Mouse (Mus musculus) retina, adult 2 months (tissue): ENCODE data around the gene Hes6.

Source experiments
- DNase-seq: peaks from one replicate; pipeline ENCODE4 v3.0.0-alpha.2; 2012; ENCODE audit warnings: low read depth, low spot score

Hes6 gene

GRCm38 (mm10) chr1:91441855-91442254 is 28.0 kb upstream of the Hes6 start:
- no peak for DNase-seq

DNA sequence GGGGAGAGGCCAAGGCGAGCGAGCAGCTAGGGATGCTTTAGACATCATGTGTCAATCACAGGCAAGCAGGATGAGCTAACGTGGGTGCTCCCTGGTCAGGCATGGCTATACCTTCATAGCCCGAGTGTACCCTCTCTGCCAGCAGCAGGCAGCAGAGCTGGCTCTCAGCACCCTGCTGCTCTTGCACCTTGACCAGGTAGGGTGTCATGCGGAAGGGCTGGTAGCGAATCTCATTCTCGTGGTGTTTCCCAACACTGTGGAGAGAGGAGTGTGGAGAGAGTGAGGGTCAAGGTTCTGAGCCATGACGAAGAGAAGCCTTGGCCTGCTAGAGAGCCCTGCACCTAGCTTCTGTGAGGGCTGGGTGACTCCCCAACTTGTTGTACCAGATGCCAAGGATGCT is 25.9 kb upstream of the Hes6 start:
- DNase-seq = no peak

GRCm38 (mm10) chr1:91437573-91437972 is 23.7 kb upstream of the Hes6 start:
- DNase-seq = no peak

DNA sequence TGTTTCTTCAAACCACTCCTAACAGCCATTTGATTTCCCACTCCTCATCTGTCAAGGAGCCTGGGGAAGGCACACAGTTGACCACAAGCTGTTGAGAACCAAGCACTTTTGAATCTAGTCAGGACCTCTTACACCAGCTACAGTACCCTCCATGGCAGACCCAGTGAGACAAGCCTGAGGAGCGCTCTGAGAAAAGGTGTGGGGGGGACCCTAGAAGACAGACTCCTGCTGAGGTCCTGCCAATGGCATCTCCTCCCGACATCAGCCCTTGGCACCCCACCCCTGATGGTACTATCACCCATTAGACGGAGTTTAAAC is 23.2 kb upstream of the Hes6 start:
- no peak for DNase-seq

- no peak for DNase-seq
Measured at GRCm38 (mm10) chr1:91436380-91437082, 22.7 kb upstream of the Hes6 start.

GRCm38 (mm10) chr1:91435606-91436130 is 21.8 kb upstream of the Hes6 start:
- DNase-seq = no peak

- no peak for DNase-seq
Measured at GRCm38 (mm10) chr1:91434905-91435304, 21.1 kb upstream of the Hes6 start.

DNA sequence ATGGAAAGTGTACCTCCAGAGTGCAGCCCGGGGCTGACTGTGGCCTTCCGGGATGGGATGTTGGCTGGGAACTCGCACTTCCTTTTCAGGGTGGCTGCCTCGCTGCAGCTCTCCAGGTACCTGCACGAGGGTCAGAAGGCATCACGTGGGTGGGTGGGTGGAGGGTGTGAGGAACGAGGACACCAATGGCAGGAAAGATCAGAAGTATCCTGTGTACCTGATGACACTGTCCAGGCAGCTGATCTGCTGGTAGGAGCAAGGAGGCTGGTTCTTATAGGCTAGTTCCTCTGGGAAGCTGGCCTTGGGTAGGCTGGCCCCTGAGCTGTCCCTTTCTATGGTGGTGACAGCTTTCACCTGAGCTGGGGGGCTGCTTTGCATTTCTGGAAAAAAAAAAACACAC is 16.9 kb upstream of the Hes6 start:
- no peak for DNase-seq

- no peak for DNase-seq
Measured at GRCm38 (mm10) chr1:91429212-91429611, 15.4 kb upstream of the Hes6 start.

- no peak for DNase-seq
Measured at GRCm38 (mm10) chr1:91428614-91429013, 14.8 kb upstream of the Hes6 start.

GRCm38 (mm10) chr1:91426397-91426796 is 12.6 kb upstream of the Hes6 start:
- DNase-seq = no peak

DNA sequence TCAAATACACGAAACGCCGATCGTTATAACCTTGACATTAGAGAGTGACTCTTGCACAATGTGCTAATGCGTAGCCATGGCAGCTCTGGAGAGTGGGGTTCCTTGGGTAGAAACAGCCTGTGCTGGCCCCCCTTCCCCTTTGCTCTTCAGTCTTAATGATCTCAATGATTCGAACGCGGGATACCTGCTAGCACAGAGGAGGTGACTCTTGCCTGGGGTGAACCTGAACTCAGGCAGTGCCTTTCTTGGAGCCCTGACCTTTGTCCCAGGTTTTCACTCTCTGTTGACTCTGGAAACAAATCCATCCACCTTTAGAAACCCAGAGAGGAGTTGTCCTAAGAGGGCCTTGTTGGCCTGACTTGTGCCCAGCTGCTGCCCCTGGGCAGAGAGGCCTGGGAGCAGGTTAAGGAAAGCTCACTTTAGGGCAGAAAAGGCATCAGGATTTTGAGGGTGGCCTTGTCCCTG is 6.8 kb upstream of the Hes6 start:
- no peak for DNase-seq

GRCm38 (mm10) chr1:91419862-91420600 is 6.2 kb upstream of the Hes6 start:
- DNase-seq = no peak

DNA sequence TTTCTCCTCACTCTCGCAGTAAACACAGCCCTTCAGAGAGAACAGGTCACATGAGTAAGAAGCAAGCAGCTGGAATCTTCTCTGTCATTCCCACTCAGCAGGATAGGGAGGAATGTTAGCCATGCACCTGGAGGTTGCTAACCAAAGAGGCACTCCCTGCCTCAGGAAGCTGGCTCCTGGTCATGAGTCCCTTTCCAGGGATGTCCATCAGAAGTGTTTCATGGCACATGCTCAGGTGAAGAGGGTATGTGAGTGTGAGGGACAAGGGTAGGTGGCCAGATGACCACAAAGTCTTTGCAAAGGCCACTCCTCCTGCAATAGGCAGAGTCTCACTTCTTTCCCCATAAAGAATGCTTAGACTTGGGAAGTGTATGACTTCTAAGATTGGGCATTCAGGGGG is 4.2 kb upstream of the Hes6 start:
- DNase-seq = no peak

- DNase-seq = no peak
Measured at GRCm38 (mm10) chr1:91415311-91415710, 1.5 kb upstream of the Hes6 start.

DNA sequence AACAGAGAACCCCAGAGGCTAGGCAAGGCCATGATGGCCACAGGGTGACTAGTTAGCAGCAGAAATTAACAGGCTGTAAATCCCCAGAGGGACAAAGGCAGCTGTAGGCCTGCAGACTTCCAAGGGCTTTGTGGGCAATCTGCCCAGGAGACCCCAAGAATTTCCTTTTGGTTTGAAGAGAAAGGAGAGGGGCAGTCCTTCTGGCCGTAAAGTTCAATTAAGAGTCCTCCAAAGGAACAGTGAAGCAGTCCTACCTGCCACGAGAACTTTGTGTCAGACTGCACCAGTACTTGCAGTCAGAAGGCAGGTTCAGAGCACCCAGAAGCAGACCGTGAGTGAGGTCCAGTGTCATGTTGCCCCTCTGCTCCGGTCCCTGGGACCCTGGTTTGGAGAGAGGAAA is 1.1 kb upstream of the Hes6 start:
- DNase-seq = no peak

- no peak for DNase-seq
Measured at GRCm38 (mm10) chr1:91413536-91413897, 321 bp downstream of the Hes6 start.

- peak; percentile 84 for DNase-seq
Measured at GRCm38 (mm10) chr1:91413030-91413506, 770 bp downstream of the Hes6 start.

- no peak for DNase-seq
Measured at GRCm38 (mm10) chr1:91412286-91413029, 1.4 kb downstream of the Hes6 start.

GRCm38 (mm10) chr1:91411631-91412285 is 2.1 kb downstream of the Hes6 start:
- DNase-seq = no peak

DNA sequence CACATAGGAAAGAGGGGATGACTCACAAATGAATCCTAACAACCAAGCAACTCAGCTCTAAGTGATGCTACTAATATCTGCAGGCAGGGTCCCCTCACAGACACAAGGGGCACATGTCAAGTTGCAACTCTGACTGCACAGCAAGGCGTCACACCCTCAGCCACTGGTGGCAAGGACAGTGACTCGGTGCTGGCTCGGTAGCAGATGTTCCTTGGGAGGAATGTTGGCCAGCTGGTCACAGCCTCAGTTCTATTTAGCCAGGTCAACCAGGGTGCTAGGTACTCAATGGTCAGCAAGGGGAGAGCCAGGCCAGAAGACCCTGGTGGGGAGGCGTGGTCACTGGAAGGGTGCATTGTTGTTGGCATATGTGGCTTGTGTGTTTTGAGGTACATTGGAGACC is 6.0 kb downstream of the Hes6 start:
- DNase-seq = no peak
